Mouse (Mus musculus) ES-E14 (cell line): Measurements from ENCODE around the gene Arhgef28. TPM values are rescaled to one million over a fixed set of nuclear protein-coding genes. Genes with fewer than 3 reads are reported as not detected.
"Not testable (repeated sequence)": the region's sequence is repeated elsewhere in the genome, so short reads cannot be mapped to it uniquely, and the experiment has no call there.

Experiments
- DNase-seq: peaks from one replicate; pipeline ENCODE4 v3.0.0-alpha.2; 2013; ENCODE audit warnings: low read depth, low spot score
- H3K27ac ChIP-seq: 2 replicates; pipeline ENCODE4 v1.5.1; 2012; ENCODE audit warnings: low read depth, mild to moderate bottlenecking, low read length, moderate library complexity, mixed read lengths; ENCODE audit not compliant: poor library complexity, insufficient read depth, severe bottlenecking
- H3K36me3 ChIP-seq: 2 replicates; pipeline ENCODE4 v1.6.1; 2012; ENCODE audit warnings: mild to moderate bottlenecking, low read length, moderate library complexity, mixed read lengths; ENCODE audit not compliant: control insufficient read depth, poor library complexity, insufficient read depth, severe bottlenecking
- H3K4me1 ChIP-seq, 2 experiments: fragments of 150-350 bp in 1 of 2; sonication (generic) in 1 of 2; 2 replicates each; pipeline ENCODE4 v1.6.1; 2012; ENCODE audit warnings: low read length in 2 of 2, mild to moderate bottlenecking in 1 of 2, mixed read lengths in 1 of 2; ENCODE audit not compliant: control insufficient read depth in 2 of 2, insufficient read depth in 2 of 2, poor library complexity in 1 of 2
- H3K4me3 ChIP-seq, 2 experiments: fragments of 150-350 bp in 1 of 2; sonication (generic) in 1 of 2; 2 replicates each; pipeline ENCODE4 v1.5.1; 2012; ENCODE audit warnings: low read length in 2 of 2, low read depth in 1 of 2, mild to moderate bottlenecking in 1 of 2, mixed read lengths in 1 of 2; ENCODE audit not compliant: insufficient read depth in 1 of 2, poor library complexity in 1 of 2, severe bottlenecking in 1 of 2
- H3K9ac ChIP-seq: 2 replicates; pipeline ENCODE4 v1.6.1; 2012; ENCODE audit warnings: low read depth, mild to moderate bottlenecking, low read length, mixed read lengths; ENCODE audit not compliant: poor library complexity, insufficient read depth, severe bottlenecking
- H3K9me3 ChIP-seq: fragments of 150-350 bp; sonication (generic); 2 replicates; pipeline ENCODE4 v1.6.1; 2012; ENCODE audit warnings: low read depth, mild to moderate bottlenecking, low read length; ENCODE audit not compliant: control insufficient read depth, insufficient read depth
- CHD2 ChIP-seq: IDR thresholded peaks from 2 replicates; pipeline ENCODE4 v1.6.1; 2014; ENCODE audit warnings: mild to moderate bottlenecking, low read depth, low read length, inconsistent platforms
- HCFC1 ChIP-seq: IDR thresholded peaks from 2 replicates; pipeline ENCODE4 v1.6.1; 2012; ENCODE audit warnings: low read length, inconsistent platforms, borderline replicate concordance; ENCODE audit not compliant: insufficient read depth
- MAFK ChIP-seq: IDR thresholded peaks from 2 replicates; pipeline ENCODE4 v1.6.1; 2014; ENCODE audit warnings: mild to moderate bottlenecking, low read depth, low read length, inconsistent platforms; ENCODE audit not compliant: insufficient read depth
- ZC3H11A ChIP-seq: IDR thresholded peaks from 2 replicates; pipeline ENCODE4 v1.6.1; 2012; ENCODE audit warnings: low read depth, mild to moderate bottlenecking, inconsistent platforms, low read length, borderline replicate concordance
- ZNF384 ChIP-seq: IDR thresholded peaks from 2 replicates; pipeline ENCODE4 v1.6.1; 2012; ENCODE audit warnings: low read depth, low read length, inconsistent platforms
- in situ Hi-C, 2 experiments: fragments of 600-800 bp; cut with MboI; formaldehyde crosslinking; loops; one replicate each; pipeline ENCODE4 v1.15.1; 2025; ENCODE audit warnings: low sequenced_read_pairs in 2 of 2, inconsistent platforms in 1 of 2; ENCODE audit not compliant: unreplicated experiment in 2 of 2
- total RNA-seq: library from RNA; depleted of rRNA; stranded (reverse); fragments of 300-350 nt; gene quantifications from 2 replicates; pipeline ENCODE4 v1.2.3, GENCODE M21; 2012

Arhgef28 gene
- total RNA-seq, 1 experiment: 19.0 TPM

- H3K4me1 ChIP-seq: peaks cover 0 to 2% of the 10 kb centered on the region in 2 experiments; a peak in 1 of 4 replicates
- in situ Hi-C loops: no loop called here
- no peak overlapping the region for H3K9ac ChIP-seq
- H3K27ac ChIP-seq: no peak overlapping the region
- TF ChIP-seq MAFK: no peak
- no peak for TF ChIP-seq CHD2
- no peak for TF ChIP-seq HCFC1
- no peak for TF ChIP-seq ZNF384
- no peak for TF ChIP-seq ZC3H11A
- H3K9me3 ChIP-seq: no peaks in the 10 kb centered on the region
- H3K36me3 ChIP-seq: no peaks in the 10 kb centered on the region
- no peak overlapping the region for H3K4me3 ChIP-seq
- no peak for DNase-seq
Observed at GRCm38 (mm10) chr13:98115051-98115450, 91.2 kb downstream of the Arhgef28 start.

- H3K4me1 ChIP-seq: no peaks in the 10 kb centered on the region
- no peak overlapping the region for H3K4me3 ChIP-seq
- H3K27ac ChIP-seq: no peak overlapping the region
- DNase-seq: no peak
- in situ Hi-C loops: no loop called here
- no peaks in the 10 kb centered on the region for H3K36me3 ChIP-seq
- H3K9ac ChIP-seq: no peak overlapping the region
- TF ChIP-seq CHD2 (no peak), ZNF384 (no peak), HCFC1 (no peak), MAFK (no peak), ZC3H11A (no peak)
- no peaks in the 10 kb centered on the region for H3K9me3 ChIP-seq
Observed at GRCm38 (mm10) chr13:98112812-98113503, 93.3 kb downstream of the Arhgef28 start.

GRCm38 (mm10) chr13:98111531-98111930 lies 94.7 kb downstream of the Arhgef28 start:
- H3K4me3 ChIP-seq: no peak overlapping the region
- no peaks in the 10 kb centered on the region for H3K9me3 ChIP-seq
- H3K27ac ChIP-seq: no peak overlapping the region
- in situ Hi-C loops: no loop called here
- no peaks in the 10 kb centered on the region for H3K4me1 ChIP-seq
- no peak overlapping the region for H3K9ac ChIP-seq
- no peak for TF ChIP-seq HCFC1
- TF ChIP-seq CHD2: no peak
- TF ChIP-seq ZC3H11A: no peak
- no peak for TF ChIP-seq MAFK
- no peaks in the 10 kb centered on the region for H3K36me3 ChIP-seq
- no peak for DNase-seq

GRCm38 (mm10) chr13:98111021-98111420 lies 95.2 kb downstream of the Arhgef28 start:
- TF ChIP-seq ZNF384 (no peak), HCFC1 (no peak), MAFK (no peak), ZC3H11A (no peak), CHD2 (no peak)
- no peaks in the 10 kb centered on the region for H3K9me3 ChIP-seq
- no peak overlapping the region for H3K27ac ChIP-seq
- H3K4me3 ChIP-seq: no peak overlapping the region
- no peaks in the 10 kb centered on the region for H3K36me3 ChIP-seq
- no peak for DNase-seq
- no peak overlapping the region for H3K9ac ChIP-seq
- H3K4me1 ChIP-seq: no peaks in the 10 kb centered on the region
- in situ Hi-C loops: no loop called here

GRCm38 (mm10) chr13:98108481-98108880 lies 97.8 kb downstream of the Arhgef28 start:
- H3K4me3 ChIP-seq, H3K36me3 ChIP-seq, H3K9me3 ChIP-seq, DNase-seq, in situ Hi-C loops, H3K4me1 ChIP-seq, H3K9ac ChIP-seq, H3K27ac ChIP-seq: not testable (repeated sequence)
